Mouse (Mus musculus) embryo, embryonic 11.5 days (tissue): ENCODE results near the gene Vmn2r84.
"Not testable (repeated sequence)": the region's sequence is repeated elsewhere in the genome, so short reads cannot be mapped to it uniquely, and the experiment has no call there.

ENCODE experiments used
- DNase-seq: peaks from one replicate; pipeline ENCODE4 v3.0.0-alpha.2; 2012; ENCODE audit warnings: low read depth, low spot score

Vmn2r84 gene

DNA sequence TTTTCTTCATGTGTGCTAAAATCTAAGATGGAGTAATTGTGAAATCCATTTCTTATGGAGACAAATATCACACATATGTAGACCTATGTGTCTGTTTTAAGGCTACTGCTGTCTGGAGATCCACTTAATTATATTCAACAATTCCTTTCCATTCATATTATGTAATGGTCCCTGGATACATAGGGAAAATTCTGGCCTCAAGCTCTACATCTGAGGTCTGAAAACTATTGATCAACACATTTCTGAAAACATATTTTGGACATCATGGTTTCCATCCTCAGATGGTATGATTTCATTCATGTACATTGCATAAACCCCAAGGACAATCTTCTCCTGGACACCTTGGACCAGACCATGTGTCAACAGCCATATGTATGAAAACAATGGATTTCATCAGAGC is at the start of gene Vmn2r84:
Gene Vmn2r84, minus strand, starts transcription at position 101 of the 400 bp plus-strand sequence.
- DNase-seq = no peak

DNA sequence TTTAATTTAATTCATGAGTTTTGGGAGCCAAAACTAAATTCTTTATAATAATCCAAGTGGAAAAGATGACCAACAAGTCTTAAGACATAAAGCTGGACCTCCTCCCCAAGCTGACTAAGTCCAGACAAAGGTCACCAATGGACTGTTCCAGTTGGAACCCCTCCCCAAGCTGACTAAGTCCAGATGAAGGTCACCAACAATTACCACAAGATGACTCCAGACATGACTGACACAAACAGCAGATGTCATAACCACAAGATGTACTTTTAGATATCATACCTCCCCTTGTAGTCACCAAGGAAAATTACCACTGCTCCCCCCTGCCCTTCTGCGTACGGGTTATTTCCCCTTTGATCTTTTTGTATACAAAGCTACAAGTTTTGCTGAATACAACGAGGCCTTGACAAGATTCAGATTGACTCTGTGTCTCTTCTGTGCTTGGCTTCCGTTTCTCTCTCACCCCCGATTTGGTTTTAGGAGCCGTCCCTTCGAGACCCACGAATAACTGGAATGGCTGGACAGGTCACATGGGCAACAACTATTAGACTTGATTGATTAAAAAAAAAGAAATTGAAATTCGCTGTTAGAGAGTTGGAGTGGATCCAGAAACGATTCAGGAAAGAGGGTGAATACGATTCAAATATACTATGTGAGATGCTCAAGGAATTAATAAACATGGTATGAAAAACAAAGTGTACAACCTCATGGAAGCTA is 40.2 kb upstream of the Vmn2r84 start:
- not testable (repeated sequence) for DNase-seq

DNA sequence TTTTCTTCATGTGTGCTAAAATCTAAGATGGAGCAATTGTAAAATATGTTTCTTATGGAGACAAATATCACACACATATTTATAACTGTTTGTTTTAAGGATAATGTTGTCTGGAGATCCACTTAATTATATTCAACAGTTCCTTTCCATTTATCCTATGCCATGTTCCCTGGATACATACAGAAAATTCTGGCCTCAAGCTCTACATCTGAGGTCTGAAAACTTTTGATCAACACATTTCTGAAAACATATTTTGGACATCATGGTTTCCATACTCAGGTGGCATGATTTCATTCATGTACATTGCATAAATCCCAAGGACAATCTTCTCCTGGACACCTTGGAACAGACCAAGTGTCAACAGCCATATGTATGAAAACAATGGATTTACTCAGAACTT is 35.5 kb upstream of the Vmn2r84 start, which contains the start of gene Vmn2r85:
Gene Vmn2r85, minus strand, starts transcription at position 101 of the 400 bp plus-strand sequence.
- not testable (repeated sequence) for DNase-seq

DNA sequence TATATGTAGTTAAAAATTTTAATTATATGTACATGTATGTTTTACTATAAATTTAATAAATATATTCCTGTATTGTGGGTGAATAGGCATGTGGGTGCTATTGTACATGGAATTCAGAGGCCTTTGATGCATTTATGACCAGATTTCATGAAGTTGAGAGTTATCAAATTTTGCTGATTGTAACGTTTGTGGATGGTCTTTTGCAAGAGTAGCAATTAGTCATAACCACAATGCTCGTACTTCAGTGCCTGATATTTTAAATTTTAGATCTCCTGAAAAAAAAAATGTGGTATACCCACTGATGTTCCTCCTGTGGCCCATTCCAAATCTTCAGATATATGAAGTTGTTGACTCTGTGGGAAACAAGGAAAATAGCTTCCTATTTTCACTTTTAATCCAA is 28.2 kb upstream of the Vmn2r84 start:
- DNase-seq = not testable (repeated sequence)

DNA sequence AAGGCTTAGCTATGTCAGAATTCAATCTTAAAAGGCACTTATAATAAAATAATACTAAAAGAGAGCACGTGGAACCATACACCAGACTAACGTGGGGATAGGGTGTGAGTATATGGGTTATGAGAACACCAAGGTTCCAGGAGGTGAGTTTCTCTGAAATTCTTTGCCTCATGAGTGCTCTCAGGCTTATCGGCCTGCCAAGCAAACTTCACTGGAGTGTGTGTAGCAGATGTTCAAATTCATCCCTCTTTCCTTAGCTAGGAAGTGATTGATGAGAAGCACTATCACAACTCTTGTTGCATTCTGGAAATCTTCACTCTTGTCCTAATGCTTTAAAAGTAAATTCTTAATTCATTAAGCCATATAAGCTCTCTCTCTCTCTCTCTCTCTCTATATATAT is 26.3 kb upstream of the Vmn2r84 start:
- DNase-seq = no peak

DNA sequence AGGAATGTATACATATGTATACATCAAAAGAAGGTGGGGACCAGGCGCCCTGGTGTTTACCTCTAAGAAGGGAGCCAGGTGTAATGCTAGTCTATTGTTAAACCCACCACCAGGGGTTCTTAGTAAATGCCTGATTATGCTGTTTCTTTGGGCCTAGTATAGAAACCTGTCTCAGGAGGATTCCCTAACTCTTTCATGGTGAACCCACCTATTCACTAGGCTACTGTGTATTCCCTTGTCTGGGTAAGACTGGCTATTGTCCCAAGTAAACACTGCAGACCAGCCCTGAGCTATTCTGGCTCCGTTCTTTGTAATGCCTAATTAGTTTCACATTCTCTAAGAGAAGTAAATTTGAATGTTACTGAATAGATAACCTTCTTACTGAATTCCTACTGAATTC is 25.8 kb upstream of the Vmn2r84 start:
- not testable (repeated sequence) for DNase-seq

DNA sequence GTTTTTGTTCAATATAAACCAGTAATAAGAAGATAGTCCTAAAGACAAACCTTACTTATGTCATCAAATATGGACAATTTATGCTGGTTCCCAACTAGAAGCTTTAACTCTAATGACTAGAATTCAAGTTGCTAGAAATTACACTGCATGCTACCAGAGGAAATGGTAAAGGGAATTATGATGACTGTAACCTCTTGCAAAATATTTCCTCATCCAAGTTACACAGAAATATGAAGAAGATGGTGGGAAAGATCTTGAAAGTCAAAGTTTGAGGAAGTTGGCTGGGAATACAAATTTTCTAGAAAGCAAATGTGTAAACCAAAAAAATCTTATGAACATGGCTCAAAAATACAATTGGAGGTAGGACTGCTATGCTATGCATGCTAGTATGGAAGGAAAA is 22.2 kb upstream of the Vmn2r84 start:
- not testable (repeated sequence) for DNase-seq

DNA sequence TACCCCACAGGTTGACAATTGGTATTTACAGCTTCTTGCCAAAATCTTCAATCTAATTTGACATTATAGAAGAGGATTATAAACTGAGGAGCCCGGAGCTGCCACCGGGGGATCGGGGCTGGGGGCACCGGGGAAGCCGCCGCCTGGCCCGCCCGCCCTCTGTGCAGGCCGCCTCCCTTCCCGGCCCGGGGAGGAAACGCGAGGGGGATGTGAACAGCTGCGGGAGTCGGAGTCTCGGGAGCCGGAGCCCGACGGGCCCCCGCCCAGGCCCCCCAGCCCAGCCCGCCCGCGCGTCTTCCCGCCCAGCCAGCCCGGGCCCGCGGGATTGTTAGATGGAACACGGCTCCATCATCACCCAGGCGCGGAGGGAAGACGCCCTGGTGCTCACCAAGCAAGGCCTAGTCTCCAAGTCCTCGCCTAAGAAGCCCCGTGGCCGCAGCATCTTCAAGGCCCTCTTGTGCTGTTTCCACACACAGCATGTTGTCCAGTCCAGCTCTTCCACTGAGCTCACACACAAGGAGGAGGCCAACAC is 18.1 kb upstream of the Vmn2r84 start:
- not testable (repeated sequence) for DNase-seq

DNA sequence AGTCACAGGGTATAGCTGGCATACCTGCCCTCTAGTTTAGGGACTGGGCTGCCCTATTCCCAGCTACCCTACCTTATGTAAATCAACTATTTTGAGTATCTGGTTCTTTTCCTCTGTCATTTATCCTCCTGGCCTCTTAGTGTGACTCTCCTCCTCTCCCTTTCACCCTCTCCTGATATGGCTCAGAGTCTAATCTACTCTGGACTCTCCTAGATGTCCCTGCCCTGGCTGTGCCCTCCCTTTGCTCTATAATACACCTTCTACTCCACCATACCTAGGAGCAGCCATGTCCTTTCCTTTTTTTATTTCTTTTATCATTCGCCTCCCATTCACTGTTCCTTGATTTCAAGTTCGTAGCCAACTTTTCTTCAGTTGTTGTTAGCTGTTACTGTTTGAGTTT is 19.0 kb downstream of the Vmn2r84 start:
- no peak for DNase-seq

DNA sequence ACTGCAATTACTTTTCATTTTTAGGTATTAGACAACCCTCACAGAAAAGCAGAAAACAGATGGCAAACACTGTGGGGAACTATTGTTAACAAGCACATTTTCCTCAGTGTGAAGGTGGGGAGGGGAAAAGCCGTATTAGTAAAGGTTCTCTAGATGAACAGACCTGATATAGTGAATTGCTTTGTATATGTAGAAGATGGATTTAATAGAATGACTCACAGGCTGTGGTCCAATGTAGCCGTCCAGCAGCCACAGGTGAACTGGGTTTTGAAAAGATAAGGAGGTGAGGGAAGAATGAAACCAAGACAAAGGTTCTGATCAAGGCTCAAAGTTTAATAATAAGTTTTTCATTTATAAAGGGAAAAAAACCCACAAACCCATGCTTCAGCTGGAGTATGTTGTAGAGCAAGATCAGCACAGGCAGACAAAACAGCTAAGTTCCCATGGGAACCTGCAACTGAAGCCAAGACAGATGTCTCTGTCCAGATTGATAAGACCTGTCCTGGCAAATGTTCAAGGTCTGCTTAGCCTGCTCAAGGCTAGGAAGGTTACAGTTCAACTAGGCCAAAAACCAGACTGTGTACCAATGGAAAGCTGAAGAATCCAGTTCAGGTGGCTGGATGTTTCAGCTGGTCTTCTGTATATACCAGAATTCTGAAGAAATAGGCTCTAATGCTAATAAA is 21.5 kb downstream of the Vmn2r84 start:
- no peak for DNase-seq

DNA sequence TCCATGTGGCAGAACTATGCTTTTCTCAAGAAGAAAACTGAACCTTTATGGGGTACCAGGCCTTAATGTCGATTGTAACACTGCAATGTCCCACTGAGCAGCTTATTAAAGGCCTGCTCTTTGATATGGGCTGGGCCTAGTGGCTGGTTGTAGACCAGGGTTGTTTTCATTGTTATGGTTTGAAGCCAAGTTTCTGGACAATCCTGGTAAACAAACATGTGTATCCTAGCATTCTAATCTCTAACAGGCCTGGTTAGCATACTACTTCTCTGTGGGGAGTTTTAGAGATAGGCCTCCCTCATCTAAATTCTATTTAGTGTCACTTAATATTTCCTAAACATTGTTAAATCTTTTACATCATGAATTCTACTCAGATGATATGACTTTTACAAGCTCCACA is 22.5 kb downstream of the Vmn2r84 start:
- no peak for DNase-seq

DNA sequence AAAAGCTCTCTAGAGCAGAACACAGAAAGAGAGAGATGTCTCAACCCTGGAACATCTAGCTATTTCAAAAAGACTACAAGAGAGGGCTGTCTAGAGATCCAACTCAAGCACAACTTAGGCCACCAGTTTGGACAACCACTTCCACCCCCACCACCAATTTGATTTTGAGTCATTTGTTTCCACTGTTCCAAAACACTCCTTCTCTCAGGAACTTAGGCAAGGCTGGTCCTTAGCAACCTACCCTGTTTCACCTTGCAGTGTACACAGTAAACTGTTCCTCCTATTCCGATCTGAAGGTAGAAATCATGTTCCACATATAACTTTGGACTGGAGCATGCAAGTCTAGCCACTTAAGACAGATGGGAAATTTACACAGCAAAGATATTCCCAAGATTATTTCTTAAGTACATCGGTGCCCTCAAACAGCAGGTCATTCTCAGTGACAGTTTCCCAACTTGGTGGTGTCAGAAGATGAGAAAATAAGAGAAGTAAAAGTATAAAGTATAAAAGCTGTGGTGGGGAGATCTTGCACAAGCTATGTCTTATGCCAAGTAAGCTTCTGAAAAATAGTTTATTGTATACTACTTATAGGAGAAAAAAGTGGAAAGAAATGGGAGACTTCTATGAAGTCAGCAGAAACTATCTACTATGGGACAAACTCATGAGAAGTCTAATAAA is 24.0 kb downstream of the Vmn2r84 start:
- no peak for DNase-seq

DNA sequence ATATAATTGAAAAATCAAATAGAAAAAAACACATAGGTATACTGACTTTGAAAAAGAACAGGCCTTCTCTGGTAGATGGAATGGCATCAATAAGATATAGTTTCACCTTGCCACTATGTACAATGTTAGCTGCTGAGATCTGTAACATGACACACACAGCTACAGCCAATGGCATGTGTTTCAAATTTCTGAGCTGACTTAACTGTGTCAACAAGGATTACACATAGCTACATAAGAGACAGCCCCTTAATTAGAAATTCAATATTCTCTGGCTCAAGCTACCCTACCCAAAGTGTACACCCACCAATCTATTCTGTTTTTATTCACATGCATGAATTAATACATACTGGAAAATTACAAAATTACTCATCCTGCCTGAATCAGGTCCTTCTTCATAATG is 25.7 kb downstream of the Vmn2r84 start:
- no peak for DNase-seq

DNA sequence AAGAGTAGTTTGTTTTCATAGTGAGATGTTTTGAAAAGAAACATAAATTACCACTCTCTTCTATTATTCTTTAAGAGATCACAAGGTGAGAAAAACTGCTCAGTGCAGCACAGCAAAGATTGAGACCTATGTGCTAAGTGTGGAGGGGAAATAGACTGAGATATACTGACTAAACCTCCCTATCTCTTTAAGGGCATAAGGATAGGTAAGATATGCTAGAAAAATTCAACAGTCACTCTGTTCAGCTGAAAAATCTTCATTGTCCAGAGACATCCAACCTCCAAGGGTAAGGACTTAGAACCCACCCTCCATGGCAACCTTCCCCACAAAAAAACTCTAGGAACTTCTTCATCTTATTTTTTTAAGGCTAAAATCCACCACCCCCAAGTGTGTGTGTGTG is 29.4 kb downstream of the Vmn2r84 start:
- DNase-seq = no peak

DNA sequence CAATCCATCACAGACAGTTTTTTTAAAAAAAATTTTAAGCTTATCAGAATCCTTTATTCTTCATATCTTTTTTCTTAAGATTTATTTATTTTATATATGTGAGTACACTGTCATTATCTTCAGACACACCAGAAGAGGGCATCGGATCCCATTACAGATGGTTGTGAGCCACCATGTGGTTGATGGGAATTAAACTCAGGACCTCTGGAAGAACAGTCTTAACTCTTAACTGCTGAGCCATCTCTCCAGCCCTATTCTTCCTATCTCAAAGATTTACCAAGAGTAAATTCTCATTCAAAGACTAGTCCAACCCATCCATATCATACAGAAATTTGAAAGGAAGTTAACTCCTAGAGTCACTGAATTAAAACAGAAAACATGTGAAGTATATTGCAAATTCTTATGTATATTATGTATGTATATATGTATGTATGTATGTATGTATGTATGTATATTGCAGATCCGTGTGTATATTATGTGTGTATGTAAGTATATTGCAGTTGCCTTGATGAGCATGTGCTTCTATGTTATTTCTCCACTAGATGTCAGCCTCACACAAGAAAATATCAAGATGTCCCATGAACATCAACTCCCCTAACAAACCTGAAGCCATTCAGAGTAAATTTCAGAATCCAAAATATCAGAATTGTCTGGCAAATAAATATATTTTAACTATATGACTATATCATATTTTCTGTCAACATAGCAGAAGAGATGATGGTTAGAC is 30.5 kb downstream of the Vmn2r84 start:
- DNase-seq = peak; percentile 32

DNA sequence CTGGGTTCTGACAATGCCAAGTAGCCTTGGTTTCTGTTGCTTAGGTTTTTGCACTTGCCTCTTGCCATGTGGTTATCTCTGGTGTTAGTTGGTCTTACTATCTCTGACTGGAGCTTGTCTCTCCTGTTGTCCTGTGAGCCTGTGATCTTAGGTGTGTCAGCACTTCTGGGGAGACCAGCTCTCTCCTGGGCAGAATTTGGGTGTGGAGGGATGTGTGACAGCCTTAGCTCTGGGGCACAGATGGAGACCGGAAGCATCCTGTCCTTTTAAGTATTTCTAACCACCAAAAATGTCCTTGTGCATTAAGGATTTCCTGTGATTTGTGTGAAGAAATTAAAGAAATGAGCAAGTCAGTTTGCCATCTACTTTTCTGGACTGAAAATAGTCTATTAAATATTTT is 50.1 kb downstream of the Vmn2r84 start:
- DNase-seq = no peak

DNA sequence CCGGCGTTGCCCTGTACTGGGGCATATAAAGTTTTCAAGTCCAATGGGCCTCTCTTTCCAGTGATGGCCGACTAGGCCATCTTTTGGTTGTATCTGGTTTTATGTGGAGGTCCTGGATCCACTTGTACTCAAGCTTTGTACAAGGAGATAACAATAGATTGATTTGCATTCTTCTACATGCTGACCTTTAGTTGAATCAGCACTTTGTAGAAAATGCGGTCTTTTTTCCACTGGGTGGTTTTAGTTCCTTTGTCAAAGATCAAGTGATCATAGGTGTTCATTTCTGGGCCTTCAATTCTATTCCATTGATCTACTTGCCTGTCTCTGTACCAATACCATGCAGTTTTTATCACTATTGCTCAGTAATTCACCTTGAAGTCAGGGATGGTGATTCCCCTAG is 54.1 kb downstream of the Vmn2r84 start:
- not testable (repeated sequence) for DNase-seq

DNA sequence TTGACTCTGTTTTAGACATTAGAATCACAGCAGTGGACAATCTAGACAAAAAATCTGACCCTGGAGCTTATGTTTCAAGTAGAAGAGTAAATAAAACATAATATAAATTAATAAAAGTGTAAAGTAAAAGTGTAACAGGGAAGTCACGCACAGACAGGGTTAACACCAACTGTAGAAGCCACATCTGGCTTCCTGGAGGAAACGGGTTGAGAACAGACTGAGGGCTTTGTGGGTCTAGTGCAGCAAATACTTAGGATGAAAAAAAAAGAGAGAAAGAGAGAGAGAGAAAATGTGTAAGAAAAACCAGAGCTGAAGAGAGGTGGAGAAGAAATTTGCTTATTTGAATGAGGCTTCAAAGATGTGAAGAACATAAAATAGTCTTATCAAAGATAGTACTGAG is 56.6 kb downstream of the Vmn2r84 start:
- DNase-seq = no peak

DNA sequence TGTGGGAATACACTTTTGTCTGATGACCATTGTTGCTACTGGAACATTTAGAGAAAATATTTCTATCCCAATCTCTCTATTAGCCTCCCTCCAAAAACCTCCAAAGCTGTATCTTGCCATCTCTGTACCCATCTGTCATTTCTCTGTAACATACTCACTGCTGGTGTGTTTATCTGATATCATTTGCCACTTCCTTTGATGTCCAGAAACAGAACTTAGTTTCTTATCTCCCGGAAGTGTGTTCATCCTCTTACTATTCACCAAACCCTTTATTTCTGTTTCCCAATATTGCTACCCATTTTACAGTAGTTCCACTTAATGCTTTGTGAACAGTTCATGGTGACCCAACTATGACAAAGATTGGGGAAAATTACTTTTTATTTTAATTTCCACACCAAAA is 57.7 kb downstream of the Vmn2r84 start:
- no peak for DNase-seq

DNA sequence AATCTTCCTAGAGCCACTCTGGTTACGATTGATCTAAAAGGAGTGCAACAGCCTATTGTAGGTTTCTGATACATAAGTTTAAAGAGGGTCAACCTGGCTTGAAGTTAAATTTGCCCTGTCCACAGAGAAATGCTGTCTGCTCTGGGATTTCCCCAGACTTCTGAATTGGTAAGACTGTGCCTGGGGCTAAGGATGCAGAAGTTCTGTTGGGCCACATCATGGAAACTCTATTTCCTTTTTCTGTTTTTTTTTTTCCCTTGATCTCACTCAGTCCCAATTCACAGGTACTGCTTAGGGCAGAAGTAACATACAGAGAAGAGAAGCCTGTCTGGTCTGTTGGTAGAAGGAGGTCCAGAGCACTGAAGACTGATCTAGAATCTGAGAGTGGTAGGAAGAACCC is 63.4 kb downstream of the Vmn2r84 start:
- DNase-seq = no peak
